Mouse (Mus musculus) forebrain, embryonic 16.5 days (tissue): ENCODE measurements around the gene Hcn2. TPM values are rescaled to one million over a fixed set of nuclear protein-coding genes. Genes with fewer than 3 reads are reported as not detected.

Experiments used
- ATAC-seq: fragments of 200-750 bp; cut with Nextera tagmentation; 2 replicates; pipeline ENCODE4 v1.8.0; 2017; ENCODE audit warnings: mild to moderate bottlenecking, moderate library complexity
- H3K27ac ChIP-seq: fragments of 300-500 bp; sonication (generic); 2 replicates; pipeline ENCODE4 v1.5.1; 2014; ENCODE audit warnings: low read length, control low read depth
- H3K27me3 ChIP-seq: fragments of 300-500 bp; sonication (generic); replicated peaks from 2 replicates; pipeline ENCODE4 v1.6.1; 2014; ENCODE audit warnings: low read length; ENCODE audit not compliant: control insufficient read depth, insufficient read depth
- H3K36me3 ChIP-seq: fragments of 300-500 bp; sonication (generic); 2 replicates; pipeline ENCODE4 v1.6.1; 2014; ENCODE audit not compliant: control insufficient read depth, insufficient read depth
- H3K4me1 ChIP-seq: fragments of 300-500 bp; sonication (generic); replicated peaks from 2 replicates; pipeline ENCODE4 v1.6.1; 2014; ENCODE audit warnings: low read length; ENCODE audit not compliant: control insufficient read depth, insufficient read depth
- H3K4me2 ChIP-seq: fragments of 300-500 bp; sonication (generic); 2 replicates; pipeline ENCODE4 v1.6.1; 2014; ENCODE audit warnings: mild to moderate bottlenecking, low read length, control low read depth
- H3K4me3 ChIP-seq: fragments of 300-500 bp; sonication (generic); replicated peaks from 2 replicates; pipeline ENCODE4 v1.5.1; 2014; ENCODE audit warnings: mild to moderate bottlenecking, low read length, control low read depth
- H3K9ac ChIP-seq: fragments of 300-500 bp; sonication (generic); replicated peaks from 2 replicates; pipeline ENCODE4 v1.6.1; 2014; ENCODE audit warnings: low read depth, low read length, control low read depth
- H3K9me3 ChIP-seq: fragments of 300-500 bp; sonication (generic); 2 replicates; pipeline ENCODE4 v1.6.1; 2016; ENCODE audit warnings: low read length; ENCODE audit not compliant: control insufficient read depth
- WGBS: fragments of 180-500 bp; shearing (Covaris S2); extraction: QIAGEN DNeasy Blood & Tissue Kit; methylation state at CpG from one replicate; pipeline ENCODE4 v1.1.7; 2014; 5-methylcytosine and 5-hydroxymethylcytosine counted together
- polyA plus RNA-seq: library from polyadenylated mRNA; unstranded; fragments of >200 nt; fragmentation: Nextera tagmentation; extraction: Ambion mirVana; gene quantifications from 2 replicates; pipeline ENCODE4 v1.2.1, GENCODE M21; 2015

The Hcn2 gene
- polyA plus RNA-seq, 1 experiment from 2014 or later: 0.52 TPM

DNA sequence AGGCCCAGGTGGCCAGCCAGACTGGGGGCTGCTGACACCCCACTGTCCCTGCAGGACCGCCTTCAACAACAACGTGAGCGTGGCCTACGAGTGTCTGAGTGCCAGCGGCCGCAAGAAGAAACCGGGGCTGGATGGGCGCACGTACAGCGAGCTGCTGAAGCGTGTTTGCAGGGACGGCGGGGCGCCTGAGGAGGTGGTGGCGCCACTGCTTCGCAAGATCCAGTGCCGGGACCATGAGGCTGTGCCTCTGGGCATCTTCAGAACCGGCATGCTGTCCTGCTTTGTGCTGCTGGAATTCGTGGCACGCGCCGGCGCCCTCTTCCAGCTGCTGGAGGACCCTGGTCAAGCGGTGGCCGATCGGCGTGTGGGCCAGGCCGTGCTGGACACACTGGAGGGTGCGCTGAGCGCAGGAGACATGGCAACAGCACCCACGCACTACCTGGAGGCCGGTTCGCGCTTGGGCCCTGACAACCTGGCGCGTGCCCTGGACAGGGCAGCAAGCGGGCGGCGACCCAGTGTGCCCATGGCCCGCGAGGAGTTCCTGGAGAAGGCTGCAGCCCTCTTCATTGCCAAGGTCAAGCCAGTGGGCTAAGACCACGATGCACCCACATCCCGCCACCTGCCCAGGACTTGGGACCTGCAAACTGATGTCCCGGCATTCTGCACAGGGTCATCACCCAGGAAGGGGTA, 40.9 kb upstream of the Hcn2 start:
- no peak for ATAC-seq
- H3K27me3 ChIP-seq: no peaks in the 10 kb centered on the region
- no peak overlapping the region for H3K4me2 ChIP-seq
- no peak overlapping the region for H3K4me3 ChIP-seq
- 61% methylated on average over 44 of the region's 44 CpGs for WGBS
- H3K36me3 ChIP-seq: peaks cover 3% of the 10 kb centered on the region
- H3K9me3 ChIP-seq: no peaks in the 10 kb centered on the region
- peaks cover 7% of the 10 kb centered on the region for H3K4me1 ChIP-seq
- H3K9ac ChIP-seq: no peak overlapping the region
- H3K27ac ChIP-seq: no peak overlapping the region

DNA sequence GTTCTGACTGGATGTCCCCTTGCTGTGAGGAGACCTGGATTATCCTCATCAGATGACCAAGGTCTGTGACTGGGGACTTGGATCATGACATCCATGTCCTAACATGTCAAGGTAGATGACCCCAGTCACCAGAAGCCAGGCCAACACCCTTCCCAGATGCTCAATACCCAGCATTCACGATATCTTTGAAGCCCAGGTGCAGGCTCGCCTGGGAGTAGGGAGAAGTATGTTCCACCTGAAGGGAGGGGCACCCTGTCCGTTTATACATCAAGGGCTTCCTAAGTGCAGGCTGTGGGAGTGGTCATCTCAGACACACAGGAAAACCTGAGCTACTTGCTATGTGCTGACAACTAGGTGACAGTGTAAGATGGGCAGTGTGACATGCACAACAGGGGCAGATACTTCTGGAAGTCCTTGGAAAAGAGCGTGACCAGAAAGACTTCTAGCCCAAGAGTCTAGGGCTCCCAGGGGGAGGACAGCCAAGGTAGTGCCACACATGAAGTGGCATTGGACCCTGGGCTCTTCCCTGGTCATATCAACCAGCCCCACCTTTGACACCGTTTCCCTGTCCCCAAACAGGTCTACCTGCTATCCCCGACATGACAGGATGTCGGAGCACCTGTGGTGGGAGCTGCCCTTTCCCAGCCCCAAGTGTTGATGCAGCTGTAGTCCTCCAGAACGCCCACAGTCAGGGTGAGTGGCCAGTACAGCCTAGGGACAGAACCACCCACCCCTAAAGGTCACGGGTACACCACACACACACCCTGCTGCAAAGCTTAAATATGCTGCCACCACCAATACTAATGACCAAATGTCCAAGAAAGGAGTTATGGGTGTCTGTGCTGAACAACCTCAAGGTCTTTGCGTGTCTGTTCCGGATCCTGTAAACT, 35.6 kb upstream of the Hcn2 start:
- Histone ChIP-seq H3K4me1 (peaks cover 20% of the 10 kb centered on the region), H3K27ac (peak overlapping the region; percentile 90), H3K4me3 (peak overlapping the region; percentile 86), H3K27me3 (no peaks in the 10 kb centered on the region), H3K36me3 (peaks cover 5% of the 10 kb centered on the region), H3K9me3 (no peaks in the 10 kb centered on the region), H3K9ac (peak overlapping the region; percentile 57), H3K4me2 (peak overlapping the region; percentile 53)
- peak; percentile 3; the same call in 1 of the 2 replicates for ATAC-seq
- WGBS: 43% methylated on average over 11 of the region's 11 CpGs

DNA sequence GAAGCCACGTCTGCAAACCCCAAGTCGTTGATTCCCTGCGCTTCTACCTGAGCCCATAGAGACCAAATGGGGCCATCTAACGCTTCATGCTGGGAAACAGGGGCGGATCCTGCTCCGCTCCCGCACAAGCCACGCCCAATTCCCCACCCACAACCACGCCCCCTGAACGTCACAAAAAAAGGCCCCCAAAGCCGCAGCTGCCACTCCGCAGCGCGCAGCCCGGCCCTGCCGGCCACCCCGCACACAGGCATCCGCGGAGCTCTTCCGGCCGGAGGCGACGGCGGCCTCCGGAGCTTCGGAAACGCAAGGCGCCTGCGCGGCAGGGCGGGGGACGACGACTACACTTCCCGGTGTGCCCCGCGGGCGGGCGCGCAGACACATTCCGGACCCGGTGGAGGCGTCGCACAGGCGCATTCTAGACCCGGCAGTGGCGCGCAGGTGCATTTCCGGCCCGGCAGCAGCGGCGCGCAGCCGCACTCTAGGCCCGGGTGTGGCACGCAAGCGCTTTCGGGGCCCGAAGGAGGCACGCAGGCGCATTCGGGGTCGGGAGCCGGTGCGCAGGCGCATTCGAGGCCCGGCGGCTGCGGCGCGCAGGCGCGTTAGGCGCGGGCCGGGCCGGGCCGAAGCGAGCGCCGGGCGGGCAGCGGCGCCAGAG, 34.7 kb upstream of the Hcn2 start, which contains the start of gene Cdc34:
Cdc34 (plus strand) TSS at position 605 of the 655 bp plus-strand sequence.
- H3K9ac ChIP-seq: peak within 1 kb of the TSS; percentile 74
- H3K4me3 ChIP-seq: peak within 1 kb of the TSS; percentile 86
- peaks cover 20% of the 10 kb centered on the region for H3K4me1 ChIP-seq
- H3K4me2 ChIP-seq: peak within 1 kb of the TSS; percentile 91
- WGBS: under 1% methylated on average over 80 of the region's 84 CpGs
- H3K9me3 ChIP-seq: no peaks in the 10 kb centered on the region
- H3K27me3 ChIP-seq: no peaks in the 10 kb centered on the region
- peaks cover 10% of the 10 kb centered on the region for H3K36me3 ChIP-seq
- peak within 1 kb of the TSS; percentile 90 for H3K27ac ChIP-seq
- peak; percentile 96 for ATAC-seq

DNA sequence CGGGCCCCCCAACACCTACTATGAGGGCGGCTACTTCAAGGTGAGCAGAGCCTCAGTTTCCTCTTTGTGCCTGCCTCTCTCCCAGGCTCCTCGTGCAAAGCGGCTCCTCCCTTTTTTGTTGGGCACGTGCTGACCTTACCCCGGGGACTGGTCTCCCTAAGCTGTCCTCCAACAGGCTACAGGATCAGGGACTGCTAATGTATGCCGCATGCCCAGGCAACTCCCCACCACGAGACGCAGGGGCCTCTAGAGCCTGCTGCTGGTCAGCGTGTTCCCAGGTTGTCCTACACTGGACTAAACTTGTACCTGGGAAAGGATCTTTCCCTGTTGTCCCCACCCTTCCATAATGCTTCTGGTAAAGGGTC, 33.9 kb upstream of the Hcn2 start:
- H3K4me1 ChIP-seq: peaks cover 20% of the 10 kb centered on the region
- H3K27me3 ChIP-seq: no peaks in the 10 kb centered on the region
- no peak; the same call in 1 of the 2 replicates for ATAC-seq
- 0% methylated on average over 9 of the region's 10 CpGs for WGBS
- peak overlapping the region; percentile 91 for H3K4me2 ChIP-seq
- peak overlapping the region; percentile 46; the same call in 1 of the 2 replicates for H3K27ac ChIP-seq
- H3K9ac ChIP-seq: peak overlapping the region; percentile 74
- peaks cover 10% of the 10 kb centered on the region for H3K36me3 ChIP-seq
- H3K9me3 ChIP-seq: no peaks in the 10 kb centered on the region
- peak overlapping the region; percentile 86 for H3K4me3 ChIP-seq

DNA sequence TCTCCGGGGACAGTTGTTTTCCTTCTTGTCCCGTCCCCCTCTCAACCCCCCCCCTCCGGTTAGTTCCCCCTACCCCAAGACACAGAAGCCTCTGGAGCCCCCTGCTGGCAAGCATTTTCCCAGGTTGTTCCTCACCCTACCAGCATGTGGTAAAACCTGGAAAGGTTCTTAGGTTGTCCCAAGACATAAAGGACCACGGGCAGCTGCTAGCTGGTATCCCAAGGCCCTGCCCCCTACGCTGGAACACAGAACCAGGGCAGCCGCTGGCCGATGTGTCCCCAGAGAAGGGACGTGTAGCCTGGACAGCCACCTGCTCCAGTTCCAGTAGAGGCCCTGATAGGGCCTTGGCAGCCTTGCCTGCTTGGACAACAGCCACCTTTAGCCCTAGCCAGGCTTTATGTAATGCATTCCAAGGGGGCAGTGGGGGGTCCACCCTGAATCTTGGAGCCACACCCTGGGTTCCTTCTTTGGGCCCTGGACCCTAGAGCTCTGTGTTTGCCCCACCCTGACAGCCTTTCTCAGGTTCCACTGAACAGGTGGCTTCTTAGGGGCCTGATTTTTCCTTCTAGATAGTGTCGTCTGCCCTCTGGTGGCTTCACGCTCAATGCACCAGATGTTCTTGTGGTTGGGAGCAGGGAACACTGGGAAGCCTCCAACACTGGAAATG, 33.4 kb upstream of the Hcn2 start:
- Histone ChIP-seq H3K27ac (peak overlapping the region; percentile 46; the same call in 1 of the 2 replicates), H3K4me1 (peaks cover 20% of the 10 kb centered on the region), H3K36me3 (peaks cover 10% of the 10 kb centered on the region), H3K4me3 (peak overlapping the region; percentile 86), H3K27me3 (no peaks in the 10 kb centered on the region), H3K9ac (peak overlapping the region; percentile 74), H3K4me2 (peak overlapping the region; percentile 91), H3K9me3 (no peaks in the 10 kb centered on the region)
- 3% methylated on average over 10 of the region's 10 CpGs for WGBS
- no peak for ATAC-seq

DNA sequence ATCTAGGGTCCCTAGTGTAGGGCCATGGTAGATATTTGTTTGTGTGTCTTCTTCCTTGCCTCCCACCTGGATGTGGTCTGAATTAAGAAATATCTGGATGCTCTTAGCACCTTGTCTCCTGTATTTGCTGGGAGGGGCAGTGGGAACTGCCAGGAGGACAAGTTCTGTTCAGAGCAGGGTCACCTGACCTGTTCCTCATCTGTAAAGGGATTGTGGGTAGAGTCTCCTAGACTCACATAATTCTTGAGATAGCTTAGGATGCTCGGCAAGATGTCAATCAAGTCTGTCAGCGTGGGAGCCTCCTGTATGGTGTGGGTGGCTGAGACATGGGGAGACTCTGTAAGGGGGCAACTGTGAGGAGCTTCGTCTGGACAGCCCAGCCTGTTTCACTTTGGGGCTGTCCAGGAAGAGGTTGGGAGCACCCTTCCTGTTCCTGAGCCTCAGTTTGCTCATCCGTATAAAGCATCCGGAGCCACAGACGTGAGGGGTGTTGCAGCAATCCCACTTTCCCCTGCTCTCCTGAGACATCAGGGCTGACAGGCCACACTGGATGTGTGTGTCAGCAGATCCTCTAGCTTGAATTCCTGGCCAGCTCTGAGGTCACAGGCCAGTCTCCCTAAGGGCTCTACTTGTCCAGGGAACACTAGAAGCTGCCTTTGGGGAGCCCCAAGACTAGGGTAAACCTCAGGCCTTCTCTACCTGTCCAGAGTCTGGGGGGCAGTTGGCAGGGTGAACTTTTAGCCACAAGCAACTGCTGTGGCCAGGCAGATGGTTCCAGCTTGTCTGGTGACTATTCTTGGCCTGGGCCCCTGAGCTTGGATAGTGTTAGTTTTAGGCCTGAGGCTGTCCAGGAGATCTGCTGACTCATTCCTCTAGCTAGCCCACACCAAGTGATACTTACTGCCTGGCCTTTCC, 32.5 kb upstream of the Hcn2 start:
- Histone ChIP-seq H3K4me3 (no peak overlapping the region; the same call in 1 of the 2 replicates), H3K4me2 (peak overlapping the region; percentile 91), H3K27ac (no peak overlapping the region), H3K36me3 (peaks cover 18% of the 10 kb centered on the region), H3K27me3 (no peaks in the 10 kb centered on the region), H3K4me1 (peaks cover 20% of the 10 kb centered on the region), H3K9ac (no peak overlapping the region; the same call in 1 of the 2 replicates), H3K9me3 (no peaks in the 10 kb centered on the region)
- no peak for ATAC-seq
- 89% methylated on average over 6 of the region's 6 CpGs for WGBS

DNA sequence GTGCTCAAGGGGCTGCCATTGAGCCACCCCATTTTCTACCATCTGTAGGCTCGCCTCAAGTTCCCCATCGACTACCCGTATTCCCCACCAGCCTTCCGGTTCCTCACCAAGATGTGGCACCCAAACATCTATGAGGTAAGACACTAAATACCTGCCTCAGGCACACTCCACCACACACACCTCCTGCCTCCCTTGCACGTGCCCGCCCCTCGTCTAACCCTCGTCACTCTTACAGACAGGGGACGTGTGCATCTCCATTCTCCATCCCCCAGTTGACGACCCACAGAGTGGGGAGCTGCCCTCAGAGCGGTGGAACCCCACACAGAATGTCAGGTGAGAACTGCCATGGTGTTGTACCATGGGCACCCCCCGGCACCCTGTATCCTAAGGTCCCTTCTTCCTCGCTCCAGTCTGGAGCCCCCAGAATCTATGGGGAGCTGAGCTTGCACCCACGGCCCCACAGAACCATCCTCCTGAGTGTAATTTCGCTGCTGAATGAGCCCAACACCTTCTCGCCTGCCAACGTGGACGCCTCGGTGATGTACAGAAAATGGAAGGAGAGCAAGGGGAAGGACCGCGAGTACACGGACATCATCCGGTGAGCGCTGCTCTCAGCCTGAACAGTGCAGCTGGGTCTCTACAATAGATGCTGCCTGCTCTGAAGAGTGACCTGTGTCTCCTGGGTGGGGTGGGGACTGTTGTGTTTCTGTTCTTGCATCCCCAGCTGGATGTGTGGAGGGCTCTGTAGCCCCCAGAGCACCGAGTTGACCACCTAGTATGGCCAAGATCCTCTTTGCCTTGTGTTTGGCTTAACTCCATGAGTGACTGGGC, 31.4 kb upstream of the Hcn2 start:
- no peaks in the 10 kb centered on the region for H3K9me3 ChIP-seq
- H3K27me3 ChIP-seq: no peaks in the 10 kb centered on the region
- H3K4me1 ChIP-seq: peaks cover 20% of the 10 kb centered on the region
- no peak overlapping the region for H3K9ac ChIP-seq
- H3K4me2 ChIP-seq: no peak overlapping the region
- peaks cover 21% of the 10 kb centered on the region for H3K36me3 ChIP-seq
- no peak overlapping the region for H3K4me3 ChIP-seq
- no peak overlapping the region for H3K27ac ChIP-seq
- WGBS: 95% methylated on average over 25 of the region's 25 CpGs
- no peak for ATAC-seq
